Mouse (Mus musculus): ENCODE results near the gene Corin.
A peak's percentile ranks its signal among the peaks of the same experiment; 100 is the strongest.

Corin gene

DNA sequence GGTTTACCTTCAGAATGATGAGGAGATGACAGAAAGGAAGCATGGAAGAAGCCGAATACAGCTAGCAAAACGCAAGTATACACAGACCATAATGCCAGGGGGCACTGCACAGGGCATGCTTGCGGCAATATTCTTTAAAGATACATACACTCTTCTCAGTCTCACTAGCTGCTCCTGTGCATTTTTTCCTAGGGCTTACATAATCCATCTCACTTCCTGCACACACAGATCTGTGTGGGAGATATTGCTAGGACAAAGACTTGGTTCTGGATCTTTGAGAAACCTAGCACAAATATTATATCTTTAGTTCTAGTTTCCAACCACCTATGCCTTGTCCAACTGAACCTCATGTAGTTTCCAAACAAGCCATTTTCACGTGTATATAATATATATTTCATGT is 189.0 kb downstream of the Corin start:
- no peak for DNase-seq (ENCODE audit: low spot score)

DNA sequence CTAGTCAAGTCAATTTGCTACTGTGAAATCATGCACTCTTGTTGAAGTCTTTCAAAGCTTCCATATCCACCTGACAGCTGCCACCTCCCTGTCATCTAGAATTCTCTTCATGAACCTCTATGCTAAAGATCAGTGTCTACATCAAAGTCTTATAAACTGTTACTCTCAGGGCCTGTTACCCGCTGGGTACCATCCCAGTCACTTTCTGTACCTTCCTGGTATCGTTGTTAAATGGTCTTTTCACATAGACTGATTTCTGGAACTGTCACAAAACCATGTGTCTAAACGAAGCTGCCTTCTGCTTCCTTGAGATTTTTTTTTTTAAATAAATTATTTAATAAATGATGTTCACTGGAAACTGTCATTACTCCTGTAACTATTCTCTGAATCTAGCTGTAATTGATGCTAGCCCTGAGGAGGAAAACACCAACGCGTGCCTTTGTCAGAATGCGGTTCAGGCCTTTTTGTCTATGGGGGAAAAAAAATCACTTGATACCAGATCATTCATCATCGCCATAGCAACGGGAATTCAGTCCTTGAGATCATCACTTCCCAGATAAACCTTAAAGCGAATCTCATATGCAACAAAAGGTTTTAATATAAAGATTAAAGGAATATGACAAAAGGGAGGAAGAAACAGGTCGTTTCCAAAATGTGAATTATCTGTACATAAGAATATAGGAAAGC is 205.7 kb downstream of the Corin start:
- no peak for DNase-seq (ENCODE audit: low spot score)

DNA sequence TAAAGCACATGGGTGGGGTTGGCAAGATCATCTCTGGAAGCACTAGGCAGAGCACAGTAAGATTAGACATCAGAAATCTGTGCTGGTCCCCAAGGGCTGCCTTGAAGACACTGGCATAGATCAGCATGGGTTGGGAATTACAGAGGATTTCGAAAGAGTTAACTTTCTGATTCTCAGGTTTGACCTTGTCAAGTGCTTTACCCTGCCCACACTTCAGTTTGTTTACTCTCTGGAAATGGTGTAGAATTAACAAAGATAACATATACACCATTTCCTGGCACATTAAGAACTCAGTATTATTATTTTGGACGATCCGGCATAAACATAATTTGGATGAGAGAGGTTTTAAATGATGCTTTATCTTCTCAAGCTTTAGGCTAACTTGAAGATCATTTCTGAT is 219.2 kb downstream of the Corin start:
- DNase-seq (ENCODE audit: low spot score): no peak

- DNase-seq (ENCODE audit: low spot score): no peak
Observed at GRCm38 (mm10) chr5:72282907-72283306, 221.4 kb downstream of the Corin start.

GRCm38 (mm10) chr5:72269652-72270051 is 234.6 kb downstream of the Corin start:
- peak; percentile 66 for DNase-seq (ENCODE audit: low spot score)

GRCm38 (mm10) chr5:72269204-72269603 is 235.1 kb downstream of the Corin start:
- DNase-seq (ENCODE audit: low spot score): no peak

GRCm38 (mm10) chr5:72266955-72267535 is 237.2 kb downstream of the Corin start:
- no peak for DNase-seq (ENCODE audit: low spot score)

GRCm38 (mm10) chr5:72264195-72264751 is 240.0 kb downstream of the Corin start:
- DNase-seq (ENCODE audit: low spot score): no peak

DNA sequence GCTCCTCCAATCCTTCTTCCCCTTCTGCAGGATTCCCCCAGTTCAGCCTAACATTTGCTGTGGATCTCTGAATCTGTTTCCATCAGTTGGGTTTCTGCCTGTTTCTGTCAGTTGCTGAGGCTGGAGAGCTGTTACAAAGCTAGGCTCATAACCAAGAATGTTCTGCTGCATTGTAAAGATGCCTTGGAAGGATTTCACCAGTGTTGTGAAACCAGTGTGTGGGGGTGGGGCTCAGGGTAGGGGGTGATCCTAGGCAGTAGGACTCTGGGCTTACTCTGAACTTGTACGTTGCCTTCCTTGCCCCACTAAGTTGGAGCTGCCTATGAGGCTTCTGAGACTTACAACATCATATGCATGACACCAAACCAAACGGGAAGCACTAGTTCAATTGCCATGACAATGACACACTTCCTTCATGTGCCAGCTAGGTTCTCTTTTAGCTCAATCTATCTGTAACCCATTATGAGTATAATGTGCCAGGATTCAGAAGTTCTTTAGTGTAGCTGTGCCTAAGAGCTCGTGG is 242.4 kb downstream of the Corin start:
- peak; percentile 56 for DNase-seq (ENCODE audit: low spot score)

GRCm38 (mm10) chr5:72259298-72259621 is 245.0 kb downstream of the Corin start:
- DNase-seq (ENCODE audit: low spot score): no peak

GRCm38 (mm10) chr5:72258409-72259297 is 245.6 kb downstream of the Corin start:
- no peak for DNase-seq (ENCODE audit: low spot score)

- no peak for DNase-seq (ENCODE audit: low spot score)
Observed at GRCm38 (mm10) chr5:72257084-72257483, 247.2 kb downstream of the Corin start.

- DNase-seq (ENCODE audit: low spot score): no peak
Observed at GRCm38 (mm10) chr5:72254958-72255357, 249.3 kb downstream of the Corin start.

GRCm38 (mm10) chr5:72250180-72250579 is 254.1 kb downstream of the Corin start:
- DNase-seq (ENCODE audit: low spot score): no peak
